Mouse (Mus musculus): Measurements from ENCODE around the gene Mogat2.

The Mogat2 gene

GRCm38 (mm10) chr7:99235657-99236056, 2.8 kb downstream of the Mogat2 start:
- no peak for DNase-seq (ENCODE audit: low spot score in 2 of 2)

GRCm38 (mm10) chr7:99234916-99235315, 3.5 kb downstream of the Mogat2 start:
- no peak for DNase-seq (ENCODE audit: low spot score in 2 of 2)

- DNase-seq (ENCODE audit: low spot score in 2 of 2) = no peak
These were observed 5.8 kb downstream of the Mogat2 start for GRCm38 (mm10) chr7:99232571-99232970.

- DNase-seq (ENCODE audit: low spot score in 2 of 2) = no peak
These were observed 8.2 kb downstream of the Mogat2 start for GRCm38 (mm10) chr7:99230061-99230747.

- DNase-seq (ENCODE audit: low spot score in 2 of 2) = peak in 1 of 2 experiments; percentile 16
These were observed 9.0 kb downstream of the Mogat2 start for GRCm38 (mm10) chr7:99229411-99229810.

GRCm38 (mm10) chr7:99228825-99229224, 9.6 kb downstream of the Mogat2 start:
- DNase-seq (ENCODE audit: low spot score in 2 of 2) = no peak

- no peak for DNase-seq (ENCODE audit: low spot score in 2 of 2)
These were observed 11.2 kb downstream of the Mogat2 start for GRCm38 (mm10) chr7:99227267-99227666.

GRCm38 (mm10) chr7:99226662-99227061, 11.8 kb downstream of the Mogat2 start:
- DNase-seq (ENCODE audit: low spot score in 2 of 2) = no peak

GRCm38 (mm10) chr7:99225421-99225820, 13.0 kb downstream of the Mogat2 start:
- DNase-seq (ENCODE audit: low spot score in 2 of 2) = no peak

GRCm38 (mm10) chr7:99224648-99225190, 13.7 kb downstream of the Mogat2 start:
- no peak for DNase-seq (ENCODE audit: low spot score in 2 of 2)

- no peak for DNase-seq (ENCODE audit: low spot score in 2 of 2)
These were observed 14.2 kb downstream of the Mogat2 start for GRCm38 (mm10) chr7:99224225-99224624.

- DNase-seq (ENCODE audit: low spot score in 2 of 2) = peak in 1 of 2 experiments; percentile 41
These were observed 20.9 kb downstream of the Mogat2 start for GRCm38 (mm10) chr7:99217338-99218074.

- no peak for DNase-seq (ENCODE audit: low spot score in 2 of 2)
These were observed 23.0 kb downstream of the Mogat2 start for GRCm38 (mm10) chr7:99215347-99215855.

- DNase-seq (ENCODE audit: low spot score in 2 of 2) = no peak
These were observed 23.7 kb downstream of the Mogat2 start for GRCm38 (mm10) chr7:99214621-99215185.

GRCm38 (mm10) chr7:99213686-99214085, 24.7 kb downstream of the Mogat2 start:
- no peak for DNase-seq (ENCODE audit: low spot score in 2 of 2)

- no peak for DNase-seq (ENCODE audit: low spot score in 2 of 2)
These were observed 25.4 kb downstream of the Mogat2 start for GRCm38 (mm10) chr7:99213056-99213455.

- DNase-seq (ENCODE audit: low spot score in 2 of 2) = no peak
These were observed 29.7 kb downstream of the Mogat2 start for GRCm38 (mm10) chr7:99208704-99209103.

GRCm38 (mm10) chr7:99206364-99206763, 32.1 kb downstream of the Mogat2 start:
- no peak for DNase-seq (ENCODE audit: low spot score in 2 of 2)

GRCm38 (mm10) chr7:99202163-99202562, 36.3 kb downstream of the Mogat2 start:
- DNase-seq (ENCODE audit: low spot score in 2 of 2) = no peak

- DNase-seq (ENCODE audit: low spot score in 2 of 2) = no peak
These were observed 38.1 kb downstream of the Mogat2 start for GRCm38 (mm10) chr7:99200290-99200689.

- DNase-seq (ENCODE audit: low spot score in 2 of 2) = no peak
These were observed 38.8 kb downstream of the Mogat2 start for GRCm38 (mm10) chr7:99199451-99200175.

- no peak for DNase-seq (ENCODE audit: low spot score in 2 of 2)
These were observed 39.6 kb downstream of the Mogat2 start for GRCm38 (mm10) chr7:99198811-99199210.
